Mouse (Mus musculus) kidney, adult 2 months (tissue): Measurements from ENCODE around the gene Gorasp2.

Source experiments
- CTCF ChIP-seq: fragments of 200-500 bp; conservative IDR thresholded peaks from 2 replicates; pipeline ENCODE4 v1.5.1; 2011; ENCODE audit warnings: low read depth, mild to moderate bottlenecking, control low read depth, low read length, moderate library complexity, mixed read lengths; ENCODE audit not compliant: insufficient read depth, insufficient read length
- POLR2A ChIP-seq: fragments of 200-500 bp; IDR thresholded peaks from one replicate; pipeline ENCODE4 v1.6.1; 2011; ENCODE audit warnings: low read depth, low read length, control low read depth

DNA sequence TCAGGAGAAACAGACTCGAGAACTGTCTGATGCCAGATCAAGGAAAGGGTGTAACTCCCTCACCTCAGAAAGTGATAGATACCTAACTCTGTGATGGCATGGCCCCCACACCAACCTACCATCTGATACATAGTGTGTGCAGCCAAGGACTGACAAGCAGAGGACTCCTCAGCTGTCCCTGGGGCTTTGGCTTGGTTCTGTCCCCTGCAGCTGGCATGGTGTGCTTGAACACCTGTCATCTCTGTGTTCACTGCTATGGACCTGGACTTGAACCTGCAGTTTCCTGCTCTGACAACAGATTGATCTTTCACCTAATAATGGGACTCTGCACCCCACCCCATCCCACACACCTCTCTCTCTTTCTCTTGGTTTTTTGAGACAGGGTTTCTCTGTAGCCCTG, 29.0 kb upstream of the Gorasp2 start:
- TF ChIP-seq CTCF (no peak), POLR2A (no peak)
